Mouse (Mus musculus) CD4-positive, CD25-positive, alpha-beta regulatory T cell, adult 4 months (primary cell): ENCODE measurements at regions not wholly inside any gene's neighbourhood (a gene's known extent, or its start where the extent isn't known, plus 50 kb on each side); places are given as distances from the start of the nearest gene placed in this dataset.

ENCODE experiments used
- ATAC-seq: one replicate; pipeline ENCODE4 v1.8.0; 2017

DNA sequence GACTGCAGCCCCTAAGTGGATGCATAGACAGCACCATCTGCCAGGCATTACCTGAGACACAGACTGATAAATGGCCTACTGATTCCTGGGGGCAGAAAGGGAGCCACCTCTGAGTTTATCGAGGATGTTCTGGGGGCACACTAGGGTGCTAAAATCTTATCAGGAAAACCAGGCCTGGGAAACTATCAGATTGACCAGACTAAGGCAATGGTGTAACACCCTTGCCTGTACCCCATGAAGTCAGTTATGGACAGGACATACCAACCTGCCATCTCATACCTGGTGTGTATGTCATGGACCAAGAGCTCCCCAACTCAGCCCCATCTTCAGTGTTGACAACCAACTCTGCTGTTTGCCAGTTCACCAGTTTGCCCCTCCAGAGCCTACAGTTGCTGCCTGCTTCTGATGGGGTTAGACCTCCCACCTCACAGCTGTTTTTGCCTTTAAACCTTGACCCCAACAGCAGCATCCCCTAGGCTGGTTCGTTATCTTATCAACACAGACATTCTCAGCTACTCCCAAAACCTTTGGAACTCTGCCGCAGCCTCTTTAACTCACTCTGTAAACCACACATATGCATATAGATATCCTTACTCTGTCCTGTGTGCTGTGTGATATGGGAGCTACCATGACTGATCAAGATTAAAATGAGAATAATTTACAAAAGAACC is 83.6 kb upstream of the Irs2 start:
- ATAC-seq: no peak

- ATAC-seq: no peak
These were observed 80.8 kb upstream of the Irs2 start for GRCm38 (mm10) chr8:11088946-11089665.

GRCm38 (mm10) chr8:11085244-11085643 is 77.0 kb upstream of the Irs2 start:
- no peak for ATAC-seq

DNA sequence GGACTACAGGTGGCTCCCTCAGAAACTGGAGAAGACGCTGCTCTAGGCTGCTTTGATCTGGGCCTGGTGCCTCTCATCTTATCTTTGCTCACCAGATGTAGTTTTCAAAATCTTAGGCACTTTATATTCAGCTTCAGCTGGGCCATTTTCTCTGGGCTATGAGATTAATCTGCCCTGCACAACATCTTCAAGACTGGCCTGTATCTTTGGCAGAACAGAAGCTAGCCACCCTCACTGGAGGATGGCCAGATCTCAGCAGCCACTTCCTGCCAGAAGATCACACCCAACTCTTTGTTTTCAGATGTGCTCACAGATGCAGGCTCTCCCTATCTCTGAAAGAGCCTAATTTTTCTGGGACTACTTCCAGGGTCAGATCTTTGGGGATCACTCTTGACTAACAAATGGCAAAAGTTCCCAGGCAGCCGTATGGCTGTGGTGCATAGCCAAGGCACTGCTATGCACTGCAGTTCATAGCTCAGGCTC is 75.8 kb upstream of the Irs2 start:
- ATAC-seq: no peak

DNA sequence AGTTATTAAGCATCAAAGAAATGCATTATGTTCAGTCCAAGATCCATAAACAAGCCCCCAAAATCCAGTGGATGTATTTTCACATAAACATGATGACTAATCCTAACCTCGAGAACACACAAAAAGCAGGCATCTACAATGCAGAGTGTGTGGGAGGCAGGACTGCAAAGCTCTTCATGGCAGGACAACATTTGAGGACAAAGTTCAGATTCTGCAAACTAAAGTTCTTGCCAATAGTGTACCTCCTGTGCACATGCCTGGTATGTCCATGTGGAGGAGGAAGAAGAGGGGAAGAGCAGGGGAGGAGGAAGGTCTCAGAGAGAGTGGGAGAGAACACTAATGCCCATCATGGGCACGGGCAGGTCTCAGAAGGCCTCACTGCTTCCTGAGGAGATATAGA is 72.6 kb upstream of the Irs2 start:
- ATAC-seq: no peak

GRCm38 (mm10) chr8:11079805-11080204 is 71.5 kb upstream of the Irs2 start:
- no peak for ATAC-seq

- ATAC-seq: no peak
These were observed 68.9 kb upstream of the Irs2 start for GRCm38 (mm10) chr8:11077138-11077537.

- ATAC-seq: no peak
These were observed 62.9 kb upstream of the Irs2 start for GRCm38 (mm10) chr8:11071162-11071561.

DNA sequence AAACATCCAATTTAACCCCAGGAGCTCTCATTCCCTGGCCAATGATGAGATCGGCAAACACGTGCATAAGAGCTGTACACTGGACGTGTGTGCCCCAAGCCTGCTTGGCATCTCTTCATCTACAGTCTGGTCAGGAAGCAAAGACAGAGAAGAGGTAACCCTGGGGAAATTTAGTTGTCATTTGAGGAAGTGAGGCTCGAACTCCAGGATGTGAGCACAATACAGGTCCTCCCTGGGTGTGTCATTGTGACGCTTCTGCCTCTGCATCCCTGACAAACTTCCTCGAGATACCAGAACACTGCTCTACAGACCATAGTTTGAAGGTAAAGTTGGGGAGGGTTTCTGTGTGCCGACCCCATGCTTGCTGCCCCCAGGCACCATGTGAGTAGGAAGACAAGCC is 59.2 kb upstream of the Irs2 start:
- no peak for ATAC-seq

DNA sequence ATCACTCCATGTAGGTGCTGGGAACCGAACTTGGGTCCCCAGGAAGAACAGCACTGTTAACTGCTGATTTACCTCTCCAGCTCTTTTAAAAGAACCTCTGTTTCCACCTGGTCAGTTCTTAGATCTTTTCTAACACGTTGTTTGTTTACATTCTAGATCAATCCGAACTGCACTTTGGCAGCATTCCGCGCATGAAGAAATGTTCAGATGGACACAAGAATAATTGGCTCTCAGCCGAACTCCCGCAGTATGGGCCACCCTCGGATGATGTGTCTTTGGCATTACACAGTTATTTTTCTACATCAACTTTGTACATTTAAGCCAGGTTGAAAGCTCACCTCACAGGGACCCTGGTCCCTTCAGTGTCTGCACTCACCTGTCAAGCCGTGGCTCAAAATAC is 57.7 kb upstream of the Irs2 start:
- ATAC-seq: no peak

DNA sequence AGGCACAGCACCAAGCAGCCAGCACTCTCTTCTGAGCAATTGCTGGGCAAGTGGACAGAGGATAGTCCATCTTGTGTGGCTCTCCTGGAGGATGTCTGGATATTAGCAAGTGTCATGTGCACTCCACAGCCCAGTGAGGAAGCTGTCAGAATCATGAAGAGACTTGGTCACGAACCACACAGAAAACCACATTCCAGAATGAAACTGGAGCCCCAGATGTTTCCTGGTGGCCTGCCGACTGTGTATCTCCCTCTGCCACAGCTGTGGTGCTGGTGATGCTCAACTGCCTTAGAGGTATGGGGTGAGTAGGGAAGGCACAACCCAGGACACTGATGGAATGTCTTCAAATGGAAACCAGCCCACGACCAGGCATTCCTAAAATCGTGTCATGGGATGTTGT is 57.0 kb upstream of the Irs2 start:
- no peak for ATAC-seq

GRCm38 (mm10) chr8:11063058-11063457 is 54.8 kb upstream of the Irs2 start:
- ATAC-seq: no peak

- ATAC-seq: no peak
These were observed 54.2 kb upstream of the Irs2 start for GRCm38 (mm10) chr8:11062348-11062946.

DNA sequence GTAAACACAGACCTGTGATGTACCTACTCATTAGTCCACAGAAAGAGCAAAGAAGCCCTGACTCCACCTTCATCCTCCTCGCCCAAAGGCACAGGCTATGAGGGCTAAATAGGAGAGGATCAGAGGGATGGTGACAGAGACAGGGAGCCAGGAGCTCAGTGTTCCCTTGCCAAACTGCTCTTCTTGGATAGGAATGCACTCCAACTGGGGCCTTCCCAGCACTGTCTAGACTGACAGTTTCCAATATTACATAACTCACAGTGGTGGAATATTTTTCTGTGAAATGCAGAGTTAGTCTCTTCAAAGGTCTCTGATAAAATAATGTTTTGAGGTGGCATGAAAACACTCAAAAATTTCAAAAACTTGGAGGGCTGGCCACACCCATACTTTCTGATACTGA is 53.5 kb upstream of the Irs2 start:
- no peak for ATAC-seq

DNA sequence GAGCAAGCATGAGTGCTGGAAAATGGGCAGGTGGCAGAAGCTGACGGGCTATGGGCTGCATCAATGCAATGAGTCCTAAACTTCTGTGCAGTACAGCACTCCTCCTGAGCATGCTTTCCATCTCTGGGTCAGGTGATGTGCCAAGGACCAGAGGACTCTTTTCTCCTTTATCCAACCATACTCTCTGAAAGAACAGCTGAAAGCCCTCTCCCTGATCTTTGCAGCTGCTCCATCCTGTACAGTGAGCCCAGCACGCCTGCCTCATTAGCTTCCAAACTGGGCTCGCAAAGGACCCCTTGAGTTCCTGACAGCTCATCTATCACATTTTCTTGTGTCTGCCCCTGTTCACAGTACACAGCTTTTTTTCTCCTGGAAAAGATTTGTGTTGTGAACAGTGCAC is 52.3 kb upstream of the Irs2 start:
- ATAC-seq: no peak

- ATAC-seq: no peak
These were observed 50.1 kb upstream of the Irs2 start for GRCm38 (mm10) chr8:11058392-11058791.
